18 mouse cellular contexts compared by ENCODE assay signal in genomic region chr8:116581318-116582019, GRCm38 (mm10).
DNase-seq lines count a peak whose midpoint lies in the region; ATAC-seq and TF ChIP-seq lines count a peak whose summit lies in the region.
"Had no signal": no experiment of that assay in that cellular context is flagged by ENCODE, and none has a peak within 500 bp of the region (broad histone marks: within the 10 kb centered on the region; RNA-seq: fewer than 3 reads in every experiment).

No protein-coding gene starts in this region.

- H3K27me3 ChIP-seq in CH12.LX (replicated peaks) = no peaks in the 10 kb centered on the region
- H3K27me3 ChIP-seq in liver, embryonic 13.5 days = no peaks in the 10 kb centered on the region
- no peaks in the 10 kb centered on the region for H3K27me3 ChIP-seq in forebrain, embryonic 11.5 days (ENCODE audit: control insufficient read depth, insufficient read depth, low read length)
- no peaks in the 10 kb centered on the region for H3K27me3 ChIP-seq in heart, adult 2 months (ENCODE audit: control insufficient read depth, insufficient read depth, low read length)
- H3K27me3 ChIP-seq: embryonic facial prominence, embryonic 12.5 days; forebrain, embryonic 12.5 days; hindbrain, embryonic 12.5 days; limb, embryonic 13.5 days; midbrain, embryonic 12.5 days had no signal

- H3K36me3 ChIP-seq in CH12.LX (replicated peaks in 1 of 2; ENCODE audit: control insufficient read depth in 1 of 2, insufficient read depth in 1 of 2, low read length in 1 of 2) = peaks cover 12 to 84% of the 10 kb centered on the region in 2 experiments
- H3K36me3 ChIP-seq in liver, embryonic 13.5 days = no peaks in the 10 kb centered on the region; the same call in 1 of the 2 replicates
- H3K36me3 ChIP-seq in forebrain, embryonic 11.5 days (ENCODE audit: control insufficient read depth, insufficient read depth, low read length) = no peaks in the 10 kb centered on the region
- no peaks in the 10 kb centered on the region for H3K36me3 ChIP-seq in heart, adult 2 months (ENCODE audit: control insufficient read depth, insufficient read depth, low read length)
- H3K36me3 ChIP-seq: embryonic facial prominence, embryonic 12.5 days; forebrain, embryonic 12.5 days had no signal

- H3K27ac ChIP-seq in CH12.LX (ENCODE audit: insufficient read depth, low read depth) = no peak overlapping the region
- peak overlapping the region; percentile 25; the same call in 1 of the 2 replicates for H3K27ac ChIP-seq in bone marrow macrophage, adult 2 months (ENCODE audit: insufficient read depth, low read depth, low read length)
- H3K27ac ChIP-seq in liver, embryonic 13.5 days = peak overlapping the region; percentile 39
- no peak overlapping the region for H3K27ac ChIP-seq in forebrain, embryonic 11.5 days (ENCODE audit: low read depth, low read length)
- no peak overlapping the region for H3K27ac ChIP-seq in heart, adult 2 months
- H3K27ac ChIP-seq: embryonic facial prominence, embryonic 12.5 days; forebrain, embryonic 12.5 days; hindbrain, embryonic 12.5 days; limb, embryonic 13.5 days; midbrain, embryonic 12.5 days had no signal

- TF ChIP-seq CTCF in CH12.LX (conservative IDR thresholded peaks at IDR 0.05 in 1 of 2, IDR thresholded peaks at IDR 0.05 in 1 of 2; ENCODE audit: low read depth in 2 of 2, low read length in 2 of 2) = no peak
- TF ChIP-seq CTCF in bone marrow macrophage, adult 2 months (IDR thresholded peaks at IDR 0.05; ENCODE audit: low read depth, low read length) = no peak
- no peak for TF ChIP-seq CTCF in heart, adult 2 months (IDR thresholded peaks at IDR 0.05)

- peak; percentile 87 for ATAC-seq in liver, embryonic 13.5 days (ENCODE audit: low read depth)
- no peak for ATAC-seq in forebrain, embryonic 11.5 days (replicated peaks; ENCODE audit: low FRiP score)
- ATAC-seq: intestine, postnatal 0 days had no signal

- TF ChIP-seq EP300 in CH12.LX (IDR thresholded peaks at IDR 0.05; ENCODE audit: low read length) = no peak
- no peak for TF ChIP-seq EP300 in heart, adult 2 months (IDR thresholded peaks at IDR 0.05; ENCODE audit: insufficient read depth, low read depth, low read length)

- peaks cover 9% of the 10 kb centered on the region for H3K9me3 ChIP-seq in CH12.LX (replicated peaks; ENCODE audit: low read length)
- no peaks in the 10 kb centered on the region for H3K9me3 ChIP-seq in liver, embryonic 13.5 days (replicated peaks)
- no peaks in the 10 kb centered on the region; the same call in 1 of the 2 replicates for H3K9me3 ChIP-seq in forebrain, embryonic 11.5 days (ENCODE audit: control insufficient read depth, low read length)
- H3K9me3 ChIP-seq: embryonic facial prominence, embryonic 12.5 days; forebrain, embryonic 12.5 days; hindbrain, embryonic 12.5 days; limb, embryonic 13.5 days had no signal

- dilution Hi-C loops in CH12.LX (cut with MboI; ENCODE audit: extremely low pct_ligation_motif_present, extremely low pct_unique_long_range_greater_than_20kb, low sequenced_read_pairs) = no loop called here

- in situ Hi-C loops in CH12.LX (cut with MboI; ENCODE audit: low pct_ligation_motif_present, low pct_unique_long_range_greater_than_20kb, low sequenced_read_pairs) = no loop called here

- H3K9ac ChIP-seq in CH12.LX (ENCODE audit: insufficient read depth, low read depth) = no peak overlapping the region
- H3K9ac ChIP-seq in liver, embryonic 13.5 days = no peak overlapping the region
- no peak overlapping the region for H3K9ac ChIP-seq in forebrain, embryonic 11.5 days (ENCODE audit: low read length)
- no peak overlapping the region for H3K9ac ChIP-seq in heart, adult 2 months (ENCODE audit: low read depth, low read length)
- H3K9ac ChIP-seq: embryonic facial prominence, embryonic 12.5 days; forebrain, embryonic 12.5 days; hindbrain, embryonic 12.5 days; limb, embryonic 13.5 days; midbrain, embryonic 12.5 days had no signal

- no peaks in the 10 kb centered on the region for H3K79me2 ChIP-seq in CH12.LX (replicated peaks; ENCODE audit: control insufficient read depth, extremely low read depth, insufficient read depth, poor library complexity, severe bottlenecking)
- H3K79me2 ChIP-seq in heart, adult 2 months (replicated peaks; ENCODE audit: control insufficient read depth, insufficient read depth, low read length) = no peaks in the 10 kb centered on the region

- no peak for TF ChIP-seq RAD21 in CH12.LX (IDR thresholded peaks at IDR 0.05; ENCODE audit: low read depth, low read length)

- no peak for TF ChIP-seq POLR2A in CH12.LX (IDR thresholded peaks at IDR 0.05; ENCODE audit: low read depth, low read length)
- TF ChIP-seq POLR2A in bone marrow macrophage, adult 2 months (IDR thresholded peaks at IDR 0.05; ENCODE audit: borderline replicate concordance, low read depth, low read length) = no peak
- no peak for TF ChIP-seq POLR2A in heart, adult 2 months (IDR thresholded peaks at IDR 0.05; ENCODE audit: insufficient read depth, low read depth, low read length)

- H3K4me2 ChIP-seq in CH12.LX (ENCODE audit: insufficient read depth, low read depth, poor library complexity, severe bottlenecking) = no peak overlapping the region
- H3K4me2 ChIP-seq in liver, embryonic 13.5 days = peak overlapping the region; percentile 21; the same call in 1 of the 2 replicates
- H3K4me2 ChIP-seq in forebrain, embryonic 11.5 days (ENCODE audit: low read depth, low read length, severe bottlenecking) = no peak overlapping the region
- H3K4me2 ChIP-seq: embryonic facial prominence, embryonic 12.5 days; forebrain, embryonic 12.5 days; hindbrain, embryonic 12.5 days; limb, embryonic 13.5 days; midbrain, embryonic 12.5 days had no signal

- intact Hi-C loops in heart, adult 2 months (cut with DNase I) = no loop called here

- WGBS in liver, embryonic 13.5 days (ENCODE audit: insufficient replicate concordance) = 66% methylated on average over 11 of the region's 11 CpGs
- 91% methylated on average over 11 of the region's 11 CpGs for WGBS in forebrain, embryonic 11.5 days
- 84% methylated on average over 11 of the region's 11 CpGs for WGBS in heart, adult 2 months

- DNase-seq in CH12.LX (ENCODE audit: extremely low read depth) = no peak
- DNase-seq in liver, embryonic 13.5 days = no peak
- DNase-seq in lung, postnatal 25 days (ENCODE audit: low spot score) = peak; percentile 59
- no peak for DNase-seq in cerebellum, postnatal 36 days
- no peak for DNase-seq in thymus, postnatal 0 days (ENCODE audit: low spot score)
- DNase-seq in forebrain, embryonic 11.5 days (ENCODE audit: low spot score) = no peak
- DNase-seq in heart, adult 2 months = no peak
- DNase-seq: cerebellum, adult 9-10 months; gastrocnemius, postnatal 10 days; layer of hippocampus, postnatal 36 days; spleen, adult 18-20 months had no signal

- H3K4me1 ChIP-seq in CH12.LX (ENCODE audit: control insufficient read depth in 1 of 2, insufficient read depth in 2 of 2) = peaks cover 5 to 9% of the 10 kb centered on the region in 2 experiments; a peak in 3 of 4 replicates
- H3K4me1 ChIP-seq in bone marrow macrophage, adult 2 months (ENCODE audit: control insufficient read depth, insufficient read depth, low read length) = peaks cover 11% of the 10 kb centered on the region
- H3K4me1 ChIP-seq in liver, embryonic 13.5 days (replicated peaks) = no peaks in the 10 kb centered on the region
- no peaks in the 10 kb centered on the region for H3K4me1 ChIP-seq in forebrain, embryonic 11.5 days (replicated peaks; ENCODE audit: control insufficient read depth, insufficient read depth, low read length)
- no peaks in the 10 kb centered on the region for H3K4me1 ChIP-seq in heart, adult 2 months (ENCODE audit: control insufficient read depth, insufficient read depth, low read length)
- H3K4me1 ChIP-seq: embryonic facial prominence, embryonic 12.5 days; forebrain, embryonic 12.5 days; hindbrain, embryonic 12.5 days; limb, embryonic 13.5 days; midbrain, embryonic 12.5 days had no signal

- H3K4me3 ChIP-seq in CH12.LX (replicated peaks in 1 of 3; ENCODE audit: low read depth in 2 of 3, low read length in 2 of 3, poor library complexity in 1 of 3) = no peak overlapping the region
- no peak overlapping the region for H3K4me3 ChIP-seq in bone marrow macrophage, adult 2 months (ENCODE audit: insufficient read depth, low read length)
- H3K4me3 ChIP-seq in liver, embryonic 13.5 days (replicated peaks) = no peak overlapping the region
- H3K4me3 ChIP-seq in forebrain, embryonic 11.5 days (ENCODE audit: low read depth, low read length) = no peak overlapping the region
- no peak overlapping the region for H3K4me3 ChIP-seq in heart, adult 2 months
- H3K4me3 ChIP-seq: embryonic facial prominence, embryonic 12.5 days; forebrain, embryonic 12.5 days; hindbrain, embryonic 12.5 days; limb, embryonic 13.5 days; midbrain, embryonic 12.5 days had no signal

TF ChIP-seq in CH12.LX, 34 proteins besides CTCF, POLR2A, EP300 and RAD21:
- TF ChIP-seq ZNF384 (IDR thresholded peaks at IDR 0.05; ENCODE audit: low read depth, low read length) (peak; percentile 48), JUN (IDR thresholded peaks at IDR 0.05; ENCODE audit: insufficient read depth, low read depth, low read length) (no peak), ETS1 (conservative IDR thresholded peaks at IDR 0.05; ENCODE audit: low read depth, low read length) (no peak), BHLHE40 (IDR thresholded peaks at IDR 0.05; ENCODE audit: low read depth, low read length) (0 out of 2 replicates have a peak, but pooled peaks have one; percentile 5), MYC (IDR thresholded peaks at IDR 0.05; ENCODE audit: low read depth, low read length) (no peak), USF1 (IDR thresholded peaks at IDR 0.05; ENCODE audit: low read depth, low read length) (peak; percentile 28)
TF ChIP-seq in CH12.LX: peak in this region for 3.

Comparison
In these comparisons a context has a peak if more than half of its experiments do, and no peak if none do; other contexts are left out.
1. H3K27ac ChIP-seq: peak in bone marrow macrophage, adult 2 months (single experiment) and liver, embryonic 13.5 days (single experiment); none in CH12.LX (single experiment), forebrain, embryonic 11.5 days (single experiment) and heart, adult 2 months (single experiment).